Mouse (Mus musculus) heart, embryonic 12.5 days (tissue): ENCODE data around the gene Med28. TPM values are rescaled to one million over a fixed set of nuclear protein-coding genes. Genes with fewer than 3 reads are reported as not detected.

Experiments
- ATAC-seq: fragments of 200-750 bp; cut with Nextera tagmentation; 2 replicates; pipeline ENCODE4 v1.8.0; 2017; ENCODE audit warnings: moderate TSS enrichment, moderate library complexity; ENCODE audit not compliant: insufficient number of reproducible peaks, low FRiP score
- H3K27ac ChIP-seq: fragments of 300-500 bp; sonication (generic); 2 replicates; pipeline ENCODE4 v1.5.1; 2016; ENCODE audit warnings: mild to moderate bottlenecking, moderate library complexity; ENCODE audit not compliant: poor library complexity, severe bottlenecking
- H3K27me3 ChIP-seq: fragments of 300-500 bp; sonication (generic); replicated peaks from 2 replicates; pipeline ENCODE4 v1.6.1; 2016; ENCODE audit warnings: mild to moderate bottlenecking, moderate library complexity
- H3K36me3 ChIP-seq: fragments of 300-500 bp; sonication (generic); 2 replicates; pipeline ENCODE4 v1.6.1; 2016; ENCODE audit warnings: mild to moderate bottlenecking, moderate library complexity
- H3K4me1 ChIP-seq: fragments of 300-500 bp; sonication (generic); replicated peaks from 2 replicates; pipeline ENCODE4 v1.6.1; 2016; ENCODE audit warnings: mild to moderate bottlenecking
- H3K4me2 ChIP-seq: fragments of 300-500 bp; sonication (generic); 2 replicates; pipeline ENCODE4 v1.6.1; 2016; ENCODE audit warnings: mild to moderate bottlenecking, moderate library complexity
- H3K4me3 ChIP-seq: fragments of 300-500 bp; sonication (generic); 2 replicates; pipeline ENCODE4 v1.5.1; 2016; ENCODE audit warnings: mild to moderate bottlenecking
- H3K9ac ChIP-seq: fragments of 300-500 bp; sonication (generic); 2 replicates; pipeline ENCODE4 v1.6.1; 2016; ENCODE audit warnings: mild to moderate bottlenecking, moderate library complexity
- H3K9me3 ChIP-seq: fragments of 300-500 bp; sonication (generic); replicated peaks from 2 replicates; pipeline ENCODE4 v1.6.1; 2016; ENCODE audit warnings: mild to moderate bottlenecking, moderate library complexity
- WGBS: fragments of 180-500 bp; shearing (Covaris S2); methylation state at CpG from one replicate; pipeline ENCODE4 v1.1.7; 2016; 5-methylcytosine and 5-hydroxymethylcytosine counted together
- polyA plus RNA-seq: library from polyadenylated mRNA; unstranded; fragments of >200 nt; fragmentation: Nextera tagmentation; extraction: Ambion mirVana; gene quantifications from 2 replicates; pipeline ENCODE4 v1.2.1, GENCODE M21; 2016

Gene Med28
- polyA plus RNA-seq, 1 experiment from 2014 or later, result 183 TPM

DNA sequence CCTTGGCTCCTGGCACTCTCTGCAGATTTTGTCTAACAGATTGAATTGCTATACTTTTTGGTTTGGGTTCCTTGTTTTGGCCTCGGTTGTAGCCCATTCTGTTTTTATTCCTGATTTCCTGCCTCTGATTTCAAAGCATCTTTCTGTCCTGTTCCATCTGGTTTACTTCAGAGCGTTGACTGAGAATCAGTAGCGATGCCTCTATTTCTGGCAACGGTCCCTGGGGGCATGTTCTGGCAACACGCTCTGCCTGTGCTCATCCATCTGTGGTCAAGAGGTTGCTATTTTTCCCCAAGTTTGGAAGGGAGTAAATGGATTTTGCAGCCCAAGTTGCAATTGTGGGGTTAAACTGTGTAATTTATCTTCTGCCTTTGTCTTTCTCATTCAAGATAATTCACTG, 23.3 kb downstream of the Med28 start:
- no peak for ATAC-seq
- H3K4me1 ChIP-seq, result no peaks in the 10 kb centered on the region
- no peak overlapping the region for H3K4me2 ChIP-seq
- H3K4me3 ChIP-seq, result no peak overlapping the region
- WGBS, result 39% methylated on average over 5 of the region's 5 CpGs
- H3K9ac ChIP-seq, result no peak overlapping the region
- H3K36me3 ChIP-seq, result no peaks in the 10 kb centered on the region
- 0 out of 2 replicates have a peak, but pooled peaks cover 2% of the 10 kb centered on the region for H3K27me3 ChIP-seq
- H3K27ac ChIP-seq, result no peak overlapping the region
- H3K9me3 ChIP-seq, result no peaks in the 10 kb centered on the region

- Histone ChIP-seq H3K27ac (no peak overlapping the region), H3K9me3 (no peaks in the 10 kb centered on the region), H3K4me2 (no peak overlapping the region), H3K27me3 (no peaks in the 10 kb centered on the region), H3K9ac (no peak overlapping the region), H3K4me3 (no peak overlapping the region), H3K4me1 (no peaks in the 10 kb centered on the region), H3K36me3 (no peaks in the 10 kb centered on the region)
- whole genome bisulfite sequencing, result 82% methylated on average over 1 of the region's 1 CpGs
- ATAC-seq, result no peak
Observed at GRCm38 (mm10) chr5:45549586-45549985, 29.6 kb downstream of the Med28 start.

GRCm38 (mm10) chr5:45564054-45564453, 44.0 kb downstream of the Med28 start:
- no peaks in the 10 kb centered on the region for H3K4me1 ChIP-seq
- H3K36me3 ChIP-seq, result no peaks in the 10 kb centered on the region
- no peak for ATAC-seq
- 50% methylated on average over 6 of the region's 6 CpGs for WGBS
- no peaks in the 10 kb centered on the region for H3K9me3 ChIP-seq
- H3K27me3 ChIP-seq, result no peaks in the 10 kb centered on the region
- no peak overlapping the region for H3K4me2 ChIP-seq
- no peak overlapping the region for H3K9ac ChIP-seq
- H3K4me3 ChIP-seq, result no peak overlapping the region
- no peak overlapping the region for H3K27ac ChIP-seq

DNA sequence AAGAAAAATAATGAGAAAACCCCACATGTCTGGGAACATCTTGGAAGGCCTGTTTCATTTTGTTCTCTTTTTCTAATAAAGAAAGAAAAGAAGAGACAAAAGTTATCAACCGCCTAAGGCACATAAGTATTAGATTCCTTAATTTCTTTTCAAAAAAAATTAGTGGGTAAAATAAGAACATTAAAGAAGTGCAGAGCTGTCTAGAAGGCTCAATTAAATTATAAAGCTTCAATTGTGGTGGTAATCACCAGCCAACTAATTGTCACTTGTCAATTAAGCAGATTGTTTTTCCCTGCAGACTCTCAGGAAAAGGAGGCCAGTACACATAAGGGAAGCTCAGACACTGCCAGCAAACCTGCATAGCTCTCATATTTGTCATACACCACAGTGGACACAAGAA, 45.8 kb downstream of the Med28 start:
- no peaks in the 10 kb centered on the region for H3K27me3 ChIP-seq
- H3K9ac ChIP-seq, result no peak overlapping the region
- H3K27ac ChIP-seq, result no peak overlapping the region
- no peaks in the 10 kb centered on the region for H3K9me3 ChIP-seq
- WGBS, result 88% methylated on average over 1 of the region's 1 CpGs
- no peak overlapping the region for H3K4me2 ChIP-seq
- ATAC-seq, result no peak
- H3K4me3 ChIP-seq, result no peak overlapping the region
- no peaks in the 10 kb centered on the region for H3K36me3 ChIP-seq
- H3K4me1 ChIP-seq, result no peaks in the 10 kb centered on the region

GRCm38 (mm10) chr5:45572816-45573215, 52.8 kb downstream of the Med28 start:
- Histone ChIP-seq H3K4me3 (no peak overlapping the region), H3K27me3 (no peaks in the 10 kb centered on the region), H3K9ac (no peak overlapping the region), H3K4me2 (no peak overlapping the region), H3K4me1 (no peaks in the 10 kb centered on the region), H3K9me3 (no peaks in the 10 kb centered on the region), H3K27ac (no peak overlapping the region), H3K36me3 (no peaks in the 10 kb centered on the region)
- no peak for ATAC-seq
- WGBS, result 72% methylated on average over 5 of the region's 5 CpGs

- Histone ChIP-seq H3K36me3 (no peaks in the 10 kb centered on the region), H3K4me2 (no peak overlapping the region), H3K9ac (no peak overlapping the region), H3K4me3 (no peak overlapping the region), H3K9me3 (no peaks in the 10 kb centered on the region), H3K4me1 (no peaks in the 10 kb centered on the region), H3K27ac (no peak overlapping the region), H3K27me3 (no peaks in the 10 kb centered on the region)
- WGBS, result 70% methylated on average over 3 of the region's 3 CpGs
- no peak for ATAC-seq
Observed at GRCm38 (mm10) chr5:45576716-45577115, 56.7 kb downstream of the Med28 start.

GRCm38 (mm10) chr5:45577376-45577775, 57.3 kb downstream of the Med28 start:
- no peak overlapping the region for H3K9ac ChIP-seq
- ATAC-seq, result no peak
- no peak overlapping the region for H3K4me2 ChIP-seq
- no peak overlapping the region for H3K27ac ChIP-seq
- H3K4me1 ChIP-seq, result no peaks in the 10 kb centered on the region
- H3K4me3 ChIP-seq, result no peak overlapping the region
- H3K9me3 ChIP-seq, result no peaks in the 10 kb centered on the region
- WGBS, result 86% methylated on average over 1 of the region's 1 CpGs
- H3K27me3 ChIP-seq, result no peaks in the 10 kb centered on the region
- H3K36me3 ChIP-seq, result no peaks in the 10 kb centered on the region

Other genes starting within 250 kb of the Med28 start
- 83.9 and 89.1 TPM in 2 replicates for gene Qdpr, start 70.0 kb upstream of the Med28 start, polyA plus RNA-seq
- not detected in 2 replicates for gene Clrn2, start 66.5 kb upstream of the Med28 start, polyA plus RNA-seq
- gene Lap3, start 26.9 kb upstream of the Med28 start, polyA plus RNA-seq, result 72.5 and 73.7 TPM in 2 replicates
- gene Fam184b, start 119.4 kb downstream of the Med28 start, polyA plus RNA-seq, result 0.23 and 0.28 TPM in 2 replicates
- gene Ncapg, start 149.7 kb downstream of the Med28 start, polyA plus RNA-seq, result 37.9 and 39.6 TPM in 2 replicates